ENCODE assay signal across 8 mouse cellular contexts in the genomic region with DNA sequence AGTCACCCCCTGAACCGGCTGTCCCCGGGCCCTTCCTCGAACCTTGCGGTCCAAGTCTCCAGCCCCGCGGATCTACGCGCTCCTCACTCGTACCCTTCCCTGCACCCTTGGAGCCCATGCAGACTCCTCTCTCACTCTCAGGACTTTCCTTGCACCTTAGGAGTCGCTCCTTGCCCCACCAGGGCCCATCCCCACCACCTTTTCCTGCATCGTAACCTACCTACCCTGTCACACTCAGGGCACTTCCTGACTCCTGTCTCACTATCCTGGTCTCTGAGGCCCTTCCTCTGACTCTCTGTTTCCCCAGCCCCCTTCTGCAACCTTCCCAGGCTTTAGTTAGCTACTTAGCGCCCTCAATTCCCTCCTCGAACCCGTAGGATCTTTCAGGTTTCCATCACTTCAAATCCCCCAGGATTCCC. TPM values are rescaled to one million over a fixed set of nuclear protein-coding genes. Genes with fewer than 3 reads are reported as not detected.
DNase-seq lines count a peak whose midpoint lies in the region; ATAC-seq lines count a peak whose summit lies in the region.
"Had no signal": no experiment of that assay in that cellular context is flagged by ENCODE, and none has a peak within 500 bp of the region (broad histone marks: within the 10 kb centered on the region; RNA-seq: fewer than 3 reads in every experiment).

No protein-coding gene starts in this region.

- H3K4me3 ChIP-seq in lung, embryonic 15.5 days: peak overlapping the region; percentile 79
- peak overlapping the region; percentile 78 for H3K4me3 ChIP-seq in embryonic facial prominence, embryonic 14.5 days (ENCODE audit: low read depth, low read length)
- H3K4me3 ChIP-seq in intestine, embryonic 16.5 days (ENCODE audit: low read length): peak overlapping the region; percentile 80
- H3K4me3 ChIP-seq in neural tube, embryonic 15.5 days (replicated peaks): peak overlapping the region; percentile 81

- H3K27me3 ChIP-seq in lung, embryonic 15.5 days: no peaks in the 10 kb centered on the region
- H3K27me3 ChIP-seq in embryonic facial prominence, embryonic 14.5 days (replicated peaks; ENCODE audit: control insufficient read depth, insufficient read depth, low read length): no peaks in the 10 kb centered on the region
- no peaks in the 10 kb centered on the region for H3K27me3 ChIP-seq in intestine, embryonic 16.5 days (replicated peaks; ENCODE audit: control insufficient read depth, insufficient read depth, low read length)
- no peaks in the 10 kb centered on the region for H3K27me3 ChIP-seq in neural tube, embryonic 15.5 days (replicated peaks)

- 1% methylated on average over 12 of the region's 14 CpGs for WGBS in lung, embryonic 15.5 days
- WGBS in embryonic facial prominence, embryonic 14.5 days: 4% methylated on average over 14 of the region's 14 CpGs
- under 1% methylated on average over 12 of the region's 14 CpGs for WGBS in intestine, embryonic 16.5 days
- WGBS in neural tube, embryonic 15.5 days: under 1% methylated on average over 14 of the region's 14 CpGs

- no peaks in the 10 kb centered on the region for H3K9me3 ChIP-seq in lung, embryonic 15.5 days
- no peaks in the 10 kb centered on the region for H3K9me3 ChIP-seq in embryonic facial prominence, embryonic 14.5 days (ENCODE audit: control insufficient read depth, low read length)
- H3K9me3 ChIP-seq in intestine, embryonic 16.5 days (ENCODE audit: control insufficient read depth, low read length): no peaks in the 10 kb centered on the region
- no peaks in the 10 kb centered on the region for H3K9me3 ChIP-seq in neural tube, embryonic 15.5 days (replicated peaks)

- no peak for DNase-seq in lung, postnatal 4 days
- DNase-seq in embryonic facial prominence, embryonic 14.5 days (ENCODE audit: low spot score): no peak
- no peak for DNase-seq in adipocyte (ENCODE audit: low spot score)
- DNase-seq in adrenal gland, adult 8-10 months: no peak

- peak overlapping the region; percentile 75 for H3K4me2 ChIP-seq in lung, embryonic 15.5 days
- peak overlapping the region; percentile 74 for H3K4me2 ChIP-seq in embryonic facial prominence, embryonic 14.5 days (ENCODE audit: low read depth, low read length)
- H3K4me2 ChIP-seq in intestine, embryonic 16.5 days (ENCODE audit: low read depth, low read length): peak overlapping the region; percentile 68
- peak overlapping the region; percentile 89 for H3K4me2 ChIP-seq in neural tube, embryonic 15.5 days

- H3K4me1 ChIP-seq in lung, embryonic 15.5 days: peaks cover 33% of the 10 kb centered on the region
- peaks cover 18% of the 10 kb centered on the region for H3K4me1 ChIP-seq in embryonic facial prominence, embryonic 14.5 days (ENCODE audit: control insufficient read depth, insufficient read depth, low read length)
- H3K4me1 ChIP-seq in intestine, embryonic 16.5 days (ENCODE audit: control insufficient read depth, insufficient read depth, low read length): peaks cover 23% of the 10 kb centered on the region
- peaks cover 43% of the 10 kb centered on the region for H3K4me1 ChIP-seq in neural tube, embryonic 15.5 days

- peak; percentile 40 for ATAC-seq in lung, embryonic 15.5 days (ENCODE audit: borderline replicate concordance, extremely low read depth, low FRiP score, low TSS enrichment)
- ATAC-seq in embryonic facial prominence, embryonic 14.5 days (ENCODE audit: low read depth): peak; percentile 4
- peak; percentile 37 for ATAC-seq in intestine, embryonic 16.5 days
- ATAC-seq in neural tube, embryonic 15.5 days (ENCODE audit: low FRiP score): peak; percentile 45

- H3K36me3 ChIP-seq in lung, embryonic 15.5 days: peaks cover 5% of the 10 kb centered on the region; the same call in 1 of the 2 replicates
- peaks cover 29% of the 10 kb centered on the region for H3K36me3 ChIP-seq in embryonic facial prominence, embryonic 14.5 days (ENCODE audit: control insufficient read depth, insufficient read depth, low read length)
- H3K36me3 ChIP-seq in intestine, embryonic 16.5 days (ENCODE audit: control insufficient read depth, insufficient read depth, low read length): peaks cover 6% of the 10 kb centered on the region; the same call in 1 of the 2 replicates
- peaks cover 3% of the 10 kb centered on the region; the same call in 1 of the 2 replicates for H3K36me3 ChIP-seq in neural tube, embryonic 15.5 days

- peak overlapping the region; percentile 78 for H3K27ac ChIP-seq in lung, embryonic 15.5 days
- H3K27ac ChIP-seq in embryonic facial prominence, embryonic 14.5 days (replicated peaks; ENCODE audit: low read depth, low read length): peak overlapping the region; percentile 88
- peak overlapping the region; percentile 89 for H3K27ac ChIP-seq in intestine, embryonic 16.5 days (ENCODE audit: low read length)
- peak overlapping the region; percentile 96 for H3K27ac ChIP-seq in neural tube, embryonic 15.5 days (replicated peaks)

- peak overlapping the region; percentile 81 for H3K9ac ChIP-seq in lung, embryonic 15.5 days
- peak overlapping the region; percentile 87 for H3K9ac ChIP-seq in embryonic facial prominence, embryonic 14.5 days (ENCODE audit: low read depth, low read length)
- H3K9ac ChIP-seq in intestine, embryonic 16.5 days (ENCODE audit: low read depth, low read length): peak overlapping the region; percentile 84
- peak overlapping the region; percentile 92 for H3K9ac ChIP-seq in neural tube, embryonic 15.5 days (replicated peaks)

RNA-seq across cellular contexts. Expression of gene Kmt5c, which starts 0.4 kb away (rescaled TPM):
- 53.9 and 60.3 TPM in 2 replicates for polyA plus RNA-seq in lung, embryonic 15.5 days (2015; fragmentation: Nextera tagmentation; extraction: Ambion mirVana)
- 41.5 and 50.6 TPM in 2 replicates for polyA plus RNA-seq in embryonic facial prominence, embryonic 14.5 days (2014; fragmentation: Nextera tagmentation; extraction: Ambion mirVana)
- 66.7 and 76.0 TPM in 2 replicates for polyA plus RNA-seq in intestine, embryonic 16.5 days (2015; fragmentation: Nextera tagmentation; extraction: Ambion mirVana)
- 56.9 and 58.2 TPM in 2 replicates for polyA plus RNA-seq in neural tube, embryonic 15.5 days (2015; fragmentation: Nextera tagmentation; extraction: Ambion mirVana)
- total RNA-seq in adrenal gland, adult 8-10 months (2022): 10 to 100 TPM; 31.0 to 59.8 (median 43.8) TPM

RNA-seq across cellular contexts. Expression of gene Cox6b2, which starts 12.6 kb away (rescaled TPM):
- 62.9 and 64.1 TPM in 2 replicates for polyA plus RNA-seq in lung, embryonic 15.5 days (2015; fragmentation: Nextera tagmentation; extraction: Ambion mirVana)
- 36.4 and 39.6 TPM in 2 replicates for polyA plus RNA-seq in embryonic facial prominence, embryonic 14.5 days (2014; fragmentation: Nextera tagmentation; extraction: Ambion mirVana)
- polyA plus RNA-seq in intestine, embryonic 16.5 days (2015; fragmentation: Nextera tagmentation; extraction: Ambion mirVana): 38.1 and 50.6 TPM in 2 replicates
- polyA plus RNA-seq in neural tube, embryonic 15.5 days (2015; fragmentation: Nextera tagmentation; extraction: Ambion mirVana): 26.3 and 38.6 TPM in 2 replicates
- total RNA-seq in adrenal gland, adult 8-10 months (2022): 10 to 100 TPM in 1 of 4 experiments, 1 to 10 TPM in 3; 5.1 to 10.3 (median 9.1) TPM
- total RNA-seq: neutrophil, adult 5-6 weeks had no signal

RNA-seq across cellular contexts. Expression of gene Tmem150b, which starts 15.3 kb away (rescaled TPM):
- polyA plus RNA-seq in lung, embryonic 15.5 days (2015; fragmentation: Nextera tagmentation; extraction: Ambion mirVana): 0.07 and 0.10 TPM in 2 replicates
- 0.11 TPM in 1 of 2 replicates, not detected in the other for polyA plus RNA-seq in embryonic facial prominence, embryonic 14.5 days (2014; fragmentation: Nextera tagmentation; extraction: Ambion mirVana)
- 4.4 and 5.4 TPM in 2 replicates for polyA plus RNA-seq in intestine, embryonic 16.5 days (2015; fragmentation: Nextera tagmentation; extraction: Ambion mirVana)
- polyA plus RNA-seq in neural tube, embryonic 15.5 days (2015; fragmentation: Nextera tagmentation; extraction: Ambion mirVana): 0.13 and 0.14 TPM in 2 replicates
- total RNA-seq in adrenal gland, adult 8-10 months (2022): 1 to 10 TPM in 1 of 4 experiments, under 1 TPM in 3; 0.49 to 1.1 (median 0.73) TPM

RNA-seq across cellular contexts. Expression of gene Fam71e2, which starts 30.8 kb away (rescaled TPM):
- not detected in 2 replicates for polyA plus RNA-seq in lung, embryonic 15.5 days (2015; fragmentation: Nextera tagmentation; extraction: Ambion mirVana)
- polyA plus RNA-seq in embryonic facial prominence, embryonic 14.5 days (2014; fragmentation: Nextera tagmentation; extraction: Ambion mirVana): not detected in 2 replicates
- polyA plus RNA-seq in intestine, embryonic 16.5 days (2015; fragmentation: Nextera tagmentation; extraction: Ambion mirVana): not detected in 2 replicates
- not detected in 2 replicates for polyA plus RNA-seq in neural tube, embryonic 15.5 days (2015; fragmentation: Nextera tagmentation; extraction: Ambion mirVana)
- not detected for total RNA-seq in adrenal gland, adult 8-10 months (2022)
- total RNA-seq: neutrophil, adult 5-6 weeks had no signal

RNA-seq across cellular contexts. Expression of gene Il11, which starts 42.3 kb away (rescaled TPM):
- 0.19 and 0.26 TPM in 2 replicates for polyA plus RNA-seq in lung, embryonic 15.5 days (2015; fragmentation: Nextera tagmentation; extraction: Ambion mirVana)
- polyA plus RNA-seq in embryonic facial prominence, embryonic 14.5 days (2014; fragmentation: Nextera tagmentation; extraction: Ambion mirVana): 0.13 TPM in 1 of 2 replicates, not detected in the other
- 0.09 TPM in 1 of 2 replicates, not detected in the other for polyA plus RNA-seq in intestine, embryonic 16.5 days (2015; fragmentation: Nextera tagmentation; extraction: Ambion mirVana)
- 0.90 and 1.0 TPM in 2 replicates for polyA plus RNA-seq in neural tube, embryonic 15.5 days (2015; fragmentation: Nextera tagmentation; extraction: Ambion mirVana)
- total RNA-seq in adrenal gland, adult 8-10 months (2022): under 1 TPM; 0.28 to 0.37 (median 0.32) TPM
- total RNA-seq: neutrophil, adult 5-6 weeks had no signal
